Mouse (Mus musculus): ENCODE results near the gene Armc7. TPM values are rescaled to one million over a fixed set of nuclear protein-coding genes. Genes with fewer than 3 reads are reported as not detected.

The Armc7 gene
- total and polyA plus RNA-seq, 3 experiments, result 7.5 to 12.5 (median 8.7) TPM

DNA sequence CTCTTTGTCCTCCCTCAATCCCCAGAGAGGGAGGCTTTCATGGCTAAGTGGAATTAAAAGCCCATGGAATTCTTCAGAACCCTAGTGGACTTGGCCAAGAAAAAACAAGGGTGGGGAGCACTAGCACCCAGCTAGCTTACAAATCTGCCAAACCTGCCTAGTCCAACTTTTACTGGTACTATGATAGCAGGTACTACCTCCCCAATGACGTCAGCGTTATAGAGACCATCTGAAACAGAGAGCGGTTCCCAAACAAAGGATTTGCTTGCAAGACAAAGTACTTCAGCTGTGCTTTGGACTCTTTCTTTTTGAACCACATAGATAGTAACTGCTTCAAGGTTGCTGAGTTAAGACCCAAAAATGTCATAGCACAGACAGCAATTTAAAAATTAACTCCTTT, 36.5 kb downstream of the Armc7 start:
- Histone ChIP-seq H3K4me1 (ENCODE audit: control insufficient read depth in 1 of 2, insufficient read depth in 2 of 2) (peaks cover 32 to 60% of the 10 kb centered on the region in 2 experiments), H3K9me3 (replicated peaks; ENCODE audit: low read length) (no peaks in the 10 kb centered on the region), H3K4me2 (ENCODE audit: insufficient read depth, low read depth, poor library complexity, severe bottlenecking) (peak overlapping the region; percentile 99), H3K4me3 (replicated peaks in 1 of 3; ENCODE audit: low read depth in 2 of 3, low read length in 2 of 3, poor library complexity in 1 of 3) (peak overlapping the region; percentile 84 to 96 (median 96)), H3K9ac (ENCODE audit: insufficient read depth, low read depth) (peak overlapping the region; percentile 90), H3K27ac (ENCODE audit: insufficient read depth, low read depth) (peak overlapping the region; percentile 35; the same call in 1 of the 2 replicates), H3K36me3 (replicated peaks in 1 of 2; ENCODE audit: control insufficient read depth in 1 of 2, insufficient read depth in 1 of 2, low read length in 1 of 2) (peaks cover 0 to 30% of the 10 kb centered on the region in 2 experiments), H3K79me2 (replicated peaks; ENCODE audit: control insufficient read depth, extremely low read depth, insufficient read depth, poor library complexity, severe bottlenecking) (peaks cover 70% of the 10 kb centered on the region), H3K27me3 (replicated peaks) (no peaks in the 10 kb centered on the region)
- no peak for DNase-seq (ENCODE audit: extremely low read depth)
- in situ Hi-C loops (cut with MboI; ENCODE audit: low pct_ligation_motif_present, low pct_unique_long_range_greater_than_20kb, low sequenced_read_pairs), result no loop called here
- dilution Hi-C loops (cut with MboI; ENCODE audit: extremely low pct_ligation_motif_present, extremely low pct_unique_long_range_greater_than_20kb, low sequenced_read_pairs), result no loop called here
- TF ChIP-seq MAZ (IDR thresholded peaks at IDR 0.05; ENCODE audit: low read depth, low read length) (no peak), ETS1 (conservative IDR thresholded peaks at IDR 0.05; ENCODE audit: low read depth, low read length) (no peak), SIN3A (IDR thresholded peaks at IDR 0.05; ENCODE audit: low read length) (no peak), ZMIZ1 (IDR thresholded peaks at IDR 0.05; ENCODE audit: low read depth, low read length) (no peak), RCOR1 (conservative IDR thresholded peaks at IDR 0.05; ENCODE audit: low read depth, low read length) (0 out of 2 replicates have a peak, but pooled peaks have one; percentile 21), USF2 (conservative IDR thresholded peaks at IDR 0.05; ENCODE audit: low read depth, low read length) (no peak), TCF12 (IDR thresholded peaks at IDR 0.05; ENCODE audit: low read depth, low read length) (0 out of 2 replicates have a peak, but pooled peaks have one; percentile 12), CTCF (conservative IDR thresholded peaks at IDR 0.05 in 1 of 2, IDR thresholded peaks at IDR 0.05 in 1 of 2; ENCODE audit: low read depth in 2 of 2, low read length in 2 of 2) (no peak), POLR2AphosphoS2 (IDR thresholded peaks at IDR 0.05; ENCODE audit: low read depth, low read length) (no peak), JUND (conservative IDR thresholded peaks at IDR 0.05; ENCODE audit: low read depth, low read length) (peak; percentile 24; the same call in 1 of the 2 replicates), E2F4 (IDR thresholded peaks at IDR 0.05; ENCODE audit: insufficient replicate concordance, low read depth, low read length) (0 out of 2 replicates have a peak, but pooled peaks have one; percentile 15), POLR2A (IDR thresholded peaks at IDR 0.05; ENCODE audit: low read depth, low read length) (no peak), MAFK (IDR thresholded peaks at IDR 0.05; ENCODE audit: insufficient replicate concordance, low read length) (peak; percentile 14; the same call in 1 of the 2 replicates), GABPA (IDR thresholded peaks at IDR 0.05; ENCODE audit: insufficient replicate concordance, low read depth, low read length) (no peak), PAX5 (IDR thresholded peaks at IDR 0.05; ENCODE audit: low read length) (no peak)

DNA sequence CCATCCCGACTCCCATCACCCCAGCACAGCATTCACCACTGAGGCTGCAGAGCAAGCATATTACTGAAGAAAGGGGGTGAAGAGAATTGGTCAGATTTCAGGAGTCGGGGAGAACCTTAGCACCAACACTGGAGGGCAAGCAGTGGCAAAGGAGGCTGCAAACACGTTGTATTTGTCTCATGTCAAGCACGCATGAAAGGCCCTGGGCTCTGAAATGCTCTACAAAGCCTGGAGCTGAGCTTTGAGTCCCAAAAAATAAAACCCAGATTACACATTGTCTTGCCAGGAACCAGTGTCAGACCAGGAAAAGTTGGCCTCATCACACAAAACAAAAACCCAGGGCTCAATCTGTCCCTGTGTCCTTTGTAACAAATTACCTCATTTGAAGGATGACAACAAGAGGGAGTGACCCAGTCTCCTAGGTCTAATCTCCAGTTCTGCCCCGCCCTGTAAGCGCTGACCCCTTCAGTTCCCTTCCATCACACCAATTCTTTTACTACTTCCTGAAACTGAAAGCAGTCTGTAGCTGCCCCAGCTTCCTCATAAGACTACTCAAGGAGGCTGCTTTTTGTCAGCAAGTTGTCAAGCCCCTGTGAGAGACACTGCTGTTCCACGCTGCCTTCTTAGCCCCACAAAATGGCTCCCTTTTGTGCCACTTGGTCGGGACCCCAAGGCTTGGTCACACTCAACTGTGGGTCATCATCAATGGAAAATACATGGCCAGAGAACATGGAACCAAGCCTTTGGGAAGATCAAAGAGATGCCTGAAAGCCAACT, 37.1 kb downstream of the Armc7 start:
- peak overlapping the region; percentile 90 for H3K9ac ChIP-seq (ENCODE audit: insufficient read depth, low read depth)

More for the DNA sequence above, 37.1 kb downstream of the Armc7 start:
- H3K4me2 ChIP-seq (ENCODE audit: insufficient read depth, low read depth, poor library complexity, severe bottlenecking), result peak overlapping the region; percentile 99
- H3K4me3 ChIP-seq (replicated peaks in 1 of 3; ENCODE audit: low read depth in 2 of 3, low read length in 2 of 3, poor library complexity in 1 of 3), result peak overlapping the region; percentile 84 to 96 (median 96)
- in situ Hi-C loops (cut with MboI; ENCODE audit: low pct_ligation_motif_present, low pct_unique_long_range_greater_than_20kb, low sequenced_read_pairs), result no loop called here
- no peaks in the 10 kb centered on the region for H3K27me3 ChIP-seq (replicated peaks)
- dilution Hi-C loops (cut with MboI; ENCODE audit: extremely low pct_ligation_motif_present, extremely low pct_unique_long_range_greater_than_20kb, low sequenced_read_pairs), result no loop called here
- H3K4me1 ChIP-seq (ENCODE audit: control insufficient read depth in 1 of 2, insufficient read depth in 2 of 2), result peaks cover 31 to 58% of the 10 kb centered on the region in 2 experiments
- no peaks in the 10 kb centered on the region for H3K9me3 ChIP-seq (replicated peaks; ENCODE audit: low read length)
- H3K36me3 ChIP-seq (replicated peaks in 1 of 2; ENCODE audit: control insufficient read depth in 1 of 2, insufficient read depth in 1 of 2, low read length in 1 of 2), result peaks cover 0 to 24% of the 10 kb centered on the region in 2 experiments
- peak overlapping the region; percentile 65 for H3K27ac ChIP-seq (ENCODE audit: insufficient read depth, low read depth)
- peak; percentile 81 for DNase-seq (ENCODE audit: extremely low read depth)
- peaks cover 64% of the 10 kb centered on the region for H3K79me2 ChIP-seq (replicated peaks; ENCODE audit: control insufficient read depth, extremely low read depth, insufficient read depth, poor library complexity, severe bottlenecking)
- TF ChIP-seq MAZ (IDR thresholded peaks at IDR 0.05; ENCODE audit: low read depth, low read length), result 0 out of 2 replicates have a peak, but pooled peaks have one; percentile 52
- no peak for TF ChIP-seq BHLHE40 (IDR thresholded peaks at IDR 0.05; ENCODE audit: low read depth, low read length)
- TF ChIP-seq E2F4 (IDR thresholded peaks at IDR 0.05; ENCODE audit: insufficient replicate concordance, low read depth, low read length), result 0 out of 2 replicates have a peak, but pooled peaks have one; percentile 12
- no peak for TF ChIP-seq MEF2A (IDR thresholded peaks at IDR 0.05; ENCODE audit: borderline replicate concordance, low read depth, low read length)
- no peak for TF ChIP-seq POLR2AphosphoS2 (IDR thresholded peaks at IDR 0.05; ENCODE audit: low read depth, low read length)
- no peak for TF ChIP-seq USF2 (conservative IDR thresholded peaks at IDR 0.05; ENCODE audit: low read depth, low read length)
- peak; percentile 47; the same call in 1 of the 2 replicates for TF ChIP-seq POLR2A (IDR thresholded peaks at IDR 0.05; ENCODE audit: low read depth, low read length)
- no peak for TF ChIP-seq RAD21 (IDR thresholded peaks at IDR 0.05; ENCODE audit: low read depth, low read length)
- peak; percentile 96 for TF ChIP-seq SIN3A (IDR thresholded peaks at IDR 0.05; ENCODE audit: low read length)
- TF ChIP-seq MAX (IDR thresholded peaks at IDR 0.05; ENCODE audit: low read length), result no peak
- peak; percentile 78 for TF ChIP-seq IRF4 (IDR thresholded peaks at IDR 0.05; ENCODE audit: low read depth, low read length)
- 0 out of 2 replicates have a peak, but pooled peaks have one; percentile 46 for TF ChIP-seq TBP (conservative IDR thresholded peaks at IDR 0.05; ENCODE audit: low read depth, low read length)
- peak; percentile 86 for TF ChIP-seq ELF1 (IDR thresholded peaks at IDR 0.05; ENCODE audit: low read depth, low read length)
- TF ChIP-seq KAT2A (IDR thresholded peaks at IDR 0.05; ENCODE audit: insufficient replicate concordance, low read length), result no peak
- TF ChIP-seq MXI1 (IDR thresholded peaks at IDR 0.05; ENCODE audit: low read depth, low read length), result peak; percentile 77
- peak; percentile 30; the same call in 1 of the 2 replicates for TF ChIP-seq EP300 (IDR thresholded peaks at IDR 0.05; ENCODE audit: low read length)
- TF ChIP-seq CHD1 (IDR thresholded peaks at IDR 0.05; ENCODE audit: low read depth, low read length), result peak; percentile 73; the same call in 1 of the 2 replicates
- peak; percentile 85; the same call in 1 of the 2 replicates for TF ChIP-seq MYC (IDR thresholded peaks at IDR 0.05; ENCODE audit: low read depth, low read length)
- TF ChIP-seq TCF12 (IDR thresholded peaks at IDR 0.05; ENCODE audit: low read depth, low read length), result peak; percentile 12; the same call in 1 of the 2 replicates
- TF ChIP-seq USF1 (IDR thresholded peaks at IDR 0.05; ENCODE audit: low read depth, low read length), result no peak
